In the genomic region with DNA sequence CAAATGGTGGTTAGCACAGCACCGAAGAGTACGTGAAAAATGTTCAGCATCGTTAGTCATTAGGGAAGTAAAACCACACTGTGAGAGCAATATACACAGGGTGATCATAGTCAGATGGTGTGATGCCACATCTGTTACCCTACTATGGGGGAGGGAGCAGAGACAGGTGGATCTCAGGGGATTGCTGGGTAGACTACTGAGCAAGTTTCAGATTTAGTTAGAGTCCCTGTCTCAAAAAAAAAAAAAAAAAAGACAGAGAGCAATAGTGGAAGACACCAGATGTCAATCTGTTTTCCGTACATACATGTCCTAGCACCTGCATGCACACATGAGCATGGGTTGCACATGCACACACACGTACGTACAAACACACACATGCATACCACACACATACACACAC, we compare ENCODE assay signal across 25 mouse cellular contexts. TPM values are rescaled to one million over a fixed set of nuclear protein-coding genes. Genes with fewer than 3 reads are reported as not detected.
A peak's percentile ranks its signal among the peaks of the same experiment; 100 is the strongest.
DNase-seq lines count a peak whose midpoint lies in the region; ATAC-seq and TF ChIP-seq lines count a peak whose summit lies in the region.
"Had no signal": no experiment of that assay in that cellular context is flagged by ENCODE, and none has a peak within 500 bp of the region (broad histone marks: within the 10 kb centered on the region; RNA-seq: fewer than 3 reads in every experiment).

No protein-coding gene starts in this region.

- no peak for TF ChIP-seq CTCF in spleen, adult 2 months (IDR thresholded peaks at IDR 0.05; ENCODE audit: extremely low read depth, insufficient read depth, insufficient read length, insufficient replicate concordance)
- no peak for TF ChIP-seq CTCF in bone marrow macrophage, adult 2 months (IDR thresholded peaks at IDR 0.05; ENCODE audit: low read depth, low read length)
- no peak for TF ChIP-seq CTCF in stomach, postnatal 0 days (IDR thresholded peaks at IDR 0.05; ENCODE audit: low read depth)

- H3K27ac ChIP-seq in spleen, adult 2 months (ENCODE audit: insufficient read depth, low read length) = peak overlapping the region; percentile 83
- H3K27ac ChIP-seq in bone marrow macrophage, adult 2 months (ENCODE audit: insufficient read depth, low read depth, low read length) = peak overlapping the region; percentile 50
- H3K27ac ChIP-seq in stomach, postnatal 0 days (replicated peaks) = no peak overlapping the region
- H3K27ac ChIP-seq: embryonic facial prominence, embryonic 15.5 days; hindbrain, embryonic 10.5 days; hindbrain, postnatal 0 days; limb, embryonic 12.5 days; liver, embryonic 12.5 days; midbrain, embryonic 10.5 days had no signal

- intact Hi-C loops in gastrocnemius, postnatal 36 days (cut with DNase I) = loop anchor here (5.0 kb wide), 1 partner anchor 37 kb away; no protein-coding TSS in a partner anchor

- no peaks in the 10 kb centered on the region for H3K9me3 ChIP-seq in stomach, postnatal 0 days (ENCODE audit: control insufficient read depth, low read length)
- H3K9me3 ChIP-seq: embryonic facial prominence, embryonic 15.5 days; hindbrain, embryonic 10.5 days; limb, embryonic 12.5 days; liver, embryonic 12.5 days had no signal

- ATAC-seq in neutrophil, adult 5-6 weeks (ENCODE audit: extremely low read depth, insufficient number of reproducible peaks, low FRiP score, poor library complexity, severe bottlenecking) = peak; percentile 66
- no peak for ATAC-seq in stomach, postnatal 0 days (ENCODE audit: low FRiP score, low TSS enrichment)
- ATAC-seq: forebrain, embryonic 16.5 days; hindbrain, postnatal 0 days; intestine, postnatal 0 days; liver, embryonic 12.5 days; midbrain, embryonic 16.5 days had no signal

- H3K4me1 ChIP-seq in spleen, adult 2 months (ENCODE audit: control insufficient read depth, insufficient read depth, insufficient read length) = peaks cover 22% of the 10 kb centered on the region; the same call in 1 of the 2 replicates
- H3K4me1 ChIP-seq in bone marrow macrophage, adult 2 months (ENCODE audit: control insufficient read depth, insufficient read depth, low read length) = peaks cover 43% of the 10 kb centered on the region
- no peaks in the 10 kb centered on the region for H3K4me1 ChIP-seq in stomach, postnatal 0 days (replicated peaks; ENCODE audit: control insufficient read depth, insufficient read depth)

- H3K4me3 ChIP-seq in spleen, adult 2 months (ENCODE audit: extremely low read depth, insufficient read depth, insufficient read length) = no peak overlapping the region
- H3K4me3 ChIP-seq in bone marrow macrophage, adult 2 months (ENCODE audit: insufficient read depth, low read length) = no peak overlapping the region
- H3K4me3 ChIP-seq in stomach, postnatal 0 days (ENCODE audit: low read depth, low read length) = no peak overlapping the region
- H3K4me3 ChIP-seq: embryonic facial prominence, embryonic 15.5 days; hindbrain, embryonic 10.5 days; layer of hippocampus, adult 2 months; limb, embryonic 12.5 days; liver, embryonic 12.5 days; midbrain, embryonic 10.5 days had no signal

- H3K27me3 ChIP-seq in spleen, adult 2 months (ENCODE audit: control insufficient read depth, insufficient read depth, low read length) = no peaks in the 10 kb centered on the region
- H3K27me3 ChIP-seq in stomach, postnatal 0 days (ENCODE audit: control insufficient read depth, insufficient read depth, low read length) = no peaks in the 10 kb centered on the region

- WGBS in spleen, adult 2 months = 34% methylated on average over 6 of the region's 6 CpGs
- 91% methylated on average over 6 of the region's 6 CpGs for WGBS in stomach, postnatal 0 days

- H3K36me3 ChIP-seq in spleen, adult 2 months (ENCODE audit: control insufficient read depth, insufficient read depth, low read length) = no peaks in the 10 kb centered on the region
- H3K36me3 ChIP-seq in stomach, postnatal 0 days (ENCODE audit: control insufficient read depth, insufficient read depth, low read length) = no peaks in the 10 kb centered on the region
- H3K36me3 ChIP-seq: embryonic facial prominence, embryonic 15.5 days; hindbrain, embryonic 10.5 days; limb, embryonic 12.5 days; liver, embryonic 12.5 days; midbrain, embryonic 10.5 days had no signal

- peak; percentile 53 to 91 for DNase-seq in spleen, adult 2 months (ENCODE audit: low read depth in 1 of 2, low spot score in 2 of 2)
- no peak for DNase-seq in spleen, postnatal 14 days (ENCODE audit: low spot score in 2 of 2)
- DNase-seq in CD4-positive helper T cell, adult 2 months (ENCODE audit: low read depth, low spot score) = peak; percentile 72
- DNase-seq in stomach, postnatal 0 days (ENCODE audit: low spot score) = no peak
- no peak for DNase-seq in gastrocnemius, postnatal 36 days
- no peak for DNase-seq in cerebellum, postnatal 25 days
- DNase-seq: adrenal gland, postnatal 10 days; kidney, postnatal 25 days; lung, adult 2 months; lung, postnatal 36 days had no signal

- H3K9ac ChIP-seq in stomach, postnatal 0 days (ENCODE audit: low read length) = no peak overlapping the region
- H3K9ac ChIP-seq: embryonic facial prominence, embryonic 15.5 days; limb, embryonic 12.5 days; liver, embryonic 12.5 days had no signal

- TF ChIP-seq EP300 in stomach, postnatal 0 days (optimal IDR thresholded peaks at IDR 0.05) = no peak

- no peak for TF ChIP-seq POLR2A in spleen, adult 2 months (IDR thresholded peaks at IDR 0.05; ENCODE audit: low read depth, low read length)
- TF ChIP-seq POLR2A in bone marrow macrophage, adult 2 months (IDR thresholded peaks at IDR 0.05; ENCODE audit: borderline replicate concordance, low read depth, low read length) = no peak

- H3K4me2 ChIP-seq in stomach, postnatal 0 days (replicated peaks; ENCODE audit: low read depth) = no peak overlapping the region
- H3K4me2 ChIP-seq: embryonic facial prominence, embryonic 15.5 days; heart, embryonic 11.5 days; limb, embryonic 12.5 days; liver, embryonic 12.5 days had no signal

RNA-seq across cellular contexts. Expression of a gene that starts 5.9 kb away (rescaled TPM):
- polyA plus RNA-seq in spleen, adult 2 months (2012; rRNA removed) = 0.02 and 0.05 TPM in 2 replicates
- 0.20 and 0.48 TPM in 2 replicates for polyA plus RNA-seq in bone marrow macrophage, adult 2 months (2012; ENCODE audit: insufficient read depth, insufficient read length, missing spikeins)
- 0.61 and 0.70 TPM in 2 replicates for total RNA-seq in neutrophil, adult 5-6 weeks (2017)
- 0.05 TPM in 2 replicates for polyA plus RNA-seq in stomach, postnatal 0 days (2015; fragmentation: Nextera tagmentation; extraction: Ambion mirVana)
- not detected for total RNA-seq in gastrocnemius, postnatal 36 days (2021)
- total RNA-seq: common myeloid progenitor, adult 5-6 weeks had no signal
- polyA plus RNA-seq: heart, embryonic 11.5 days; heart, postnatal 0 days; intestine, postnatal 0 days; limb, embryonic 12.5 days; liver, embryonic 12.5 days; midbrain, embryonic 10.5 days had no signal

RNA-seq across cellular contexts. Expression of a gene that starts 7.9 kb away (rescaled TPM):
- polyA plus RNA-seq in spleen, adult 2 months (2012; rRNA removed) = 40.4 and 50.6 TPM in 2 replicates
- 22.1 and 35.5 TPM in 2 replicates for polyA plus RNA-seq in bone marrow macrophage, adult 2 months (2012; ENCODE audit: insufficient read depth, insufficient read length, missing spikeins)
- 11.9 and 12.9 TPM in 2 replicates for total RNA-seq in neutrophil, adult 5-6 weeks (2017)
- polyA plus RNA-seq in stomach, postnatal 0 days (2015; fragmentation: Nextera tagmentation; extraction: Ambion mirVana) = 1.8 and 2.3 TPM in 2 replicates
- 1 to 10 TPM; 4.5 to 6.6 TPM for total RNA-seq in gastrocnemius, postnatal 36 days (2021)

RNA-seq across cellular contexts. Expression of a gene that starts 42.6 kb away (rescaled TPM):
- 150 and 151 TPM in 2 replicates for polyA plus RNA-seq in spleen, adult 2 months (2012; rRNA removed)
- polyA plus RNA-seq in bone marrow macrophage, adult 2 months (2012; ENCODE audit: insufficient read depth, insufficient read length, missing spikeins) = 187 and 189 TPM in 2 replicates
- total RNA-seq in neutrophil, adult 5-6 weeks (2017) = 75.3 and 78.1 TPM in 2 replicates
- 136 and 152 TPM in 2 replicates for polyA plus RNA-seq in stomach, postnatal 0 days (2015; fragmentation: Nextera tagmentation; extraction: Ambion mirVana)
- total RNA-seq in gastrocnemius, postnatal 36 days (2021) = 100 to 1,000 TPM in 1 of 2 experiments, 10 to 100 TPM in 1; 92.4 to 109 TPM

Comparison
In these comparisons a context has a peak if more than half of its experiments do, and no peak if none do; other contexts are left out.
1. DNase-seq: peak in spleen, adult 2 months (2 of 2) and CD4-positive helper T cell, adult 2 months (single experiment); none in spleen, postnatal 14 days (0 of 2), stomach, postnatal 0 days (single experiment), gastrocnemius, postnatal 36 days (0 of 2) and cerebellum, postnatal 25 days (0 of 2).